Mouse (Mus musculus) thymus, adult 2 months (tissue): Measurements from ENCODE around the gene Dolpp1. TPM values are rescaled to one million over a fixed set of nuclear protein-coding genes. Genes with fewer than 3 reads are reported as not detected.

ENCODE experiments used
- DNase-seq: peaks from one replicate; pipeline ENCODE4 v3.0.0; 2021
- H3K27ac ChIP-seq: fragments of 200-500 bp; 2 replicates; pipeline ENCODE4 v1.5.1; 2012; ENCODE audit warnings: low read length, control low read depth; ENCODE audit not compliant: control insufficient read depth, insufficient read depth
- H3K27me3 ChIP-seq: fragments of 200-500 bp; 2 replicates; pipeline ENCODE4 v1.6.1; 2012; ENCODE audit warnings: mild to moderate bottlenecking, low read length, moderate library complexity, mixed read lengths; ENCODE audit not compliant: control insufficient read depth, insufficient read depth
- H3K36me3 ChIP-seq: fragments of 200-500 bp; 2 replicates; pipeline ENCODE4 v1.6.1; 2012; ENCODE audit warnings: mild to moderate bottlenecking, low read length, moderate library complexity; ENCODE audit not compliant: control insufficient read depth, insufficient read depth
- H3K4me1 ChIP-seq: fragments of 200-500 bp; replicated peaks from 2 replicates; pipeline ENCODE4 v1.6.1; 2012; ENCODE audit warnings: low read length; ENCODE audit not compliant: control insufficient read depth, insufficient read depth
- H3K4me3 ChIP-seq: fragments of 200-500 bp; 2 replicates; pipeline ENCODE4 v1.5.1; 2012; ENCODE audit warnings: mild to moderate bottlenecking, low read length, control low read depth, moderate library complexity; ENCODE audit not compliant: control insufficient read depth, insufficient read depth
- CTCF ChIP-seq: fragments of 200-500 bp; IDR thresholded peaks from 2 replicates; pipeline ENCODE4 v1.5.1; 2012; ENCODE audit warnings: mild to moderate bottlenecking, control low read depth, low read length, moderate library complexity, borderline replicate concordance; ENCODE audit not compliant: control insufficient read depth, poor library complexity, insufficient read depth; ENCODE audit errors: extremely low read depth
- POLR2A ChIP-seq: fragments of 200-500 bp; IDR thresholded peaks from 2 replicates; pipeline ENCODE4 v1.6.1; 2012; ENCODE audit warnings: mild to moderate bottlenecking, low read length, control low read depth, moderate library complexity; ENCODE audit not compliant: control insufficient read depth, poor library complexity, insufficient read depth; ENCODE audit errors: extremely low read depth
- WGBS: fragments of 180-500 bp; shearing (Covaris S2); methylation state at CpG from one replicate; pipeline ENCODE4 v1.1.7; 2018; 5-methylcytosine and 5-hydroxymethylcytosine counted together
- polyA plus RNA-seq: library from polyadenylated mRNA; depleted of rRNA; stranded (reverse); fragments of >200 nt; gene quantifications from 2 replicates; pipeline ENCODE4 v1.2.3, GENCODE M21; 2012; rRNA removed

The Dolpp1 gene
- polyA plus RNA-seq: 97.2 and 98.9 TPM in 2 replicates

- no peaks in the 10 kb centered on the region for H3K27me3 ChIP-seq
- peak; percentile 62; the same call in 1 of the 2 replicates for TF ChIP-seq POLR2A
- 0 out of 2 replicates have a peak, but pooled peaks have one; percentile 58 for TF ChIP-seq CTCF
Measured at GRCm38 (mm10) chr2:30392114-30392576, at the start of gene Dolpp1. TSS of gene Dolpp1 (plus strand) at chr2:30392254.

GRCm38 (mm10) chr2:30342544-30342943, 49.5 kb upstream of the Dolpp1 start:
- Histone ChIP-seq H3K4me1 (no peaks in the 10 kb centered on the region), H3K27ac (no peak overlapping the region), H3K36me3 (peaks cover 49% of the 10 kb centered on the region), H3K27me3 (no peaks in the 10 kb centered on the region), H3K4me3 (no peak overlapping the region)
- WGBS: 96% methylated on average over 7 of the region's 7 CpGs
- TF ChIP-seq CTCF (no peak), POLR2A (no peak)
- no peak for DNase-seq

More at GRCm38 (mm10) chr2:30392114-30392576, at the start of gene Dolpp1:
- H3K4me1 ChIP-seq: peaks cover 10% of the 10 kb centered on the region
- no peak within 1 kb of the TSS for H3K27ac ChIP-seq
- peak; percentile 95 for DNase-seq
- peak within 1 kb of the TSS; percentile 61 for H3K4me3 ChIP-seq
- H3K36me3 ChIP-seq: no peaks in the 10 kb centered on the region
- WGBS: under 1% methylated on average over 40 of the region's 40 CpGs

- 93% methylated on average over 14 of the region's 14 CpGs for WGBS
- Histone ChIP-seq H3K4me3 (no peak overlapping the region), H3K27ac (no peak overlapping the region), H3K4me1 (no peaks in the 10 kb centered on the region), H3K36me3 (peaks cover 45% of the 10 kb centered on the region), H3K27me3 (no peaks in the 10 kb centered on the region)
- TF ChIP-seq POLR2A (no peak), CTCF (no peak)
- no peak for DNase-seq
Measured at GRCm38 (mm10) chr2:30343601-30344137, 48.4 kb upstream of the Dolpp1 start.

- Histone ChIP-seq H3K4me3 (no peak overlapping the region), H3K27me3 (no peaks in the 10 kb centered on the region), H3K4me1 (no peaks in the 10 kb centered on the region), H3K27ac (no peak overlapping the region), H3K36me3 (peaks cover 46% of the 10 kb centered on the region)
- 82% methylated on average over 7 of the region's 7 CpGs for WGBS
- TF ChIP-seq POLR2A: no peak
- no peak for TF ChIP-seq CTCF
- DNase-seq: no peak
Measured at GRCm38 (mm10) chr2:30345971-30346676, 45.9 kb upstream of the Dolpp1 start.

GRCm38 (mm10) chr2:30349196-30349595, 42.9 kb upstream of the Dolpp1 start:
- WGBS: 92% methylated on average over 6 of the region's 6 CpGs
- Histone ChIP-seq H3K36me3 (peaks cover 22% of the 10 kb centered on the region), H3K4me3 (no peak overlapping the region), H3K27ac (no peak overlapping the region), H3K27me3 (no peaks in the 10 kb centered on the region), H3K4me1 (no peaks in the 10 kb centered on the region)
- TF ChIP-seq POLR2A (no peak), CTCF (no peak)
- DNase-seq: no peak

GRCm38 (mm10) chr2:30351149-30351548, 40.9 kb upstream of the Dolpp1 start:
- peaks cover 15% of the 10 kb centered on the region for H3K36me3 ChIP-seq
- no peak for TF ChIP-seq CTCF
- H3K27ac ChIP-seq: no peak overlapping the region
- H3K4me3 ChIP-seq: no peak overlapping the region
- no peak for DNase-seq
- H3K27me3 ChIP-seq: no peaks in the 10 kb centered on the region
- no peaks in the 10 kb centered on the region for H3K4me1 ChIP-seq
- WGBS: 94% methylated on average over 2 of the region's 2 CpGs
